Mouse (Mus musculus) G1E (cell line): Measurements from ENCODE around the gene Inpp5a. TPM values are rescaled to one million over a fixed set of nuclear protein-coding genes. Genes with fewer than 3 reads are reported as not detected.

Source experiments
- ATAC-seq: 2 replicates; pipeline ENCODE4 v1.8.0; 2016; ENCODE audit warnings: mild to moderate bottlenecking; ENCODE audit not compliant: insufficient number of reproducible peaks, poor library complexity, low FRiP score, severe bottlenecking; ENCODE audit errors: extremely low read depth
- DNase-seq: peaks from one replicate; pipeline ENCODE4 v3.0.0; 2012; ENCODE audit warnings: low spot score
- H3K27me3 ChIP-seq: 2 replicates; pipeline ENCODE4 v1.6.1; 2012; ENCODE audit warnings: mild to moderate bottlenecking, low read length, inconsistent platforms; ENCODE audit not compliant: insufficient read depth
- H3K36me3 ChIP-seq: replicated peaks from 2 replicates; pipeline ENCODE3; 2012; ENCODE audit warnings: mild to moderate bottlenecking, inconsistent platforms
- H3K4me1 ChIP-seq: 2 replicates; pipeline ENCODE4 v1.6.1; 2012; ENCODE audit warnings: low read depth, low read length, inconsistent platforms, mixed read lengths; ENCODE audit not compliant: insufficient read depth
- H3K4me3 ChIP-seq: 2 replicates; pipeline ENCODE4 v1.5.1; 2012; ENCODE audit warnings: low read depth, mild to moderate bottlenecking, inconsistent platforms, low read length, moderate library complexity, mixed read lengths
- H3K9me3 ChIP-seq: replicated peaks from 2 replicates; pipeline ENCODE4 v1.6.1; 2012; ENCODE audit warnings: inconsistent platforms
- CTCF ChIP-seq: IDR thresholded peaks from 2 replicates; pipeline ENCODE4 v1.5.1; 2012; ENCODE audit warnings: low read depth, low read length, inconsistent platforms, mixed read lengths
- GATA1 ChIP-seq: IDR thresholded peaks from 2 replicates; pipeline ENCODE4 v1.6.1; 2012; ENCODE audit warnings: borderline replicate concordance, low read length, inconsistent platforms, mixed read lengths
- GATA2 ChIP-seq: IDR thresholded peaks from 2 replicates; pipeline ENCODE4 v1.6.1; 2012; ENCODE audit warnings: low read depth, low read length, inconsistent platforms, borderline replicate concordance
- POLR2AphosphoS5 ChIP-seq: IDR thresholded peaks from 2 replicates; pipeline ENCODE4 v1.6.1; 2012; ENCODE audit warnings: low read depth, low read length, inconsistent platforms; ENCODE audit not compliant: insufficient replicate concordance
- TAL1 ChIP-seq: conservative IDR thresholded peaks from 2 replicates; pipeline ENCODE4 v1.6.1; 2012; ENCODE audit warnings: low read depth, low read length, inconsistent platforms, mixed read lengths
- polyA plus RNA-seq: library from polyadenylated mRNA; stranded (reverse); fragments of >175 nt; gene quantifications from 2 replicates; pipeline ENCODE4 v1.2.3, GENCODE M21; 2012
- total RNA-seq, 2 experiments: library from RNA; stranded (forward) in 1 of 2; stranded (reverse) in 1 of 2; fragments of 200-1000 nt in 1 of 2; fragments of >200 nt in 1 of 2; fragmentation: Nextera tagmentation in 1 of 2; gene quantifications; 2 replicates each; pipeline ENCODE4 v1.2.3; 2014 to 2017

Inpp5a gene
- total and polyA plus RNA-seq, 3 experiments: 1.2 to 5.6 (median 2.5) TPM

DNA sequence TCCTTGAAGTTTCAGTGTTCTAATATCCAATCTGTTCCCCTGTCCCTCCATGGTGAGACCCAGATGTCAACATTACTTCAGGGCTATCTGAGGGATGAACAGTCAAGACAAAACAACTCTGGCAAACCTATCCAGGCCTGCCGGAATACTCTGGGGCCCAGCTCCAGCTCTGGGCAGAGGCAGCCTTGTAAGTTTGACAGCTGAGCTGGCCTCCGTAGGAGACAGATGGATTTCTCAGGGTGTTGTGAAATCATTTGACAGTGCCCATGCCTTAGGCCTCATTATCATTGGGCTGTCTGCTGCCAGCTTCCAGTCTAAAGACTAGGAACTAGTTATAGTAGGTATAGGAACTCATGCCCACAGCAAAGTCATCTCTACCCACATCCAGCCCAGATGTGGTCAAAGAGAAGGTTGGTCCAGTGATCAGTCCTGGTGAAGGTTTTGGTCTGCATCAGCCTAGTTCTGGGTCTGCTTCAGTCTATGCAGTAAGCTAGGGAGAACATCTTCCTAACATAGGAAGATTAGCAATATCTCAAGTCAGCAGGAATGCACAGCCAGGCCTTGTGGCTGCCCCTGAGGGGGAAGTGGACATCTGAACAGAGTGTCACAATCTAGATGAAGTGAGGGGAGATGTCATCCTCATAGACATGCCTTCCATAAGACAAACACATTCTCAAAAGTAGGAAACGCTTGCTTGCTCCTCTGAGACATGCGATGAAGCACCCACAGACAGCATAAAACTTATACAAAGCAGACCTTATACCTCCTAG is 34.4 kb upstream of the Inpp5a start:
- Histone ChIP-seq H3K27me3 (no peaks in the 10 kb centered on the region), H3K4me1 (no peaks in the 10 kb centered on the region), H3K4me3 (no peak overlapping the region), H3K36me3 (no peaks in the 10 kb centered on the region), H3K9me3 (peaks cover 24% of the 10 kb centered on the region)
- TF ChIP-seq GATA1 (no peak), POLR2AphosphoS5 (no peak), TAL1 (no peak), CTCF (no peak), GATA2 (no peak)
- no peak for DNase-seq
- ATAC-seq: no peak

- TF ChIP-seq CTCF: no peak
- no peak for TF ChIP-seq TAL1
- TF ChIP-seq GATA1: no peak
- no peak for TF ChIP-seq GATA2
- no peak for TF ChIP-seq POLR2AphosphoS5
- Histone ChIP-seq H3K36me3 (no peaks in the 10 kb centered on the region), H3K9me3 (peaks cover 14% of the 10 kb centered on the region), H3K4me3 (no peak overlapping the region), H3K27me3 (no peaks in the 10 kb centered on the region), H3K4me1 (no peaks in the 10 kb centered on the region)
- ATAC-seq (no peak), DNase-seq (no peak)
Observed at GRCm38 (mm10) chr7:139357043-139357442, 31.9 kb upstream of the Inpp5a start.

DNA sequence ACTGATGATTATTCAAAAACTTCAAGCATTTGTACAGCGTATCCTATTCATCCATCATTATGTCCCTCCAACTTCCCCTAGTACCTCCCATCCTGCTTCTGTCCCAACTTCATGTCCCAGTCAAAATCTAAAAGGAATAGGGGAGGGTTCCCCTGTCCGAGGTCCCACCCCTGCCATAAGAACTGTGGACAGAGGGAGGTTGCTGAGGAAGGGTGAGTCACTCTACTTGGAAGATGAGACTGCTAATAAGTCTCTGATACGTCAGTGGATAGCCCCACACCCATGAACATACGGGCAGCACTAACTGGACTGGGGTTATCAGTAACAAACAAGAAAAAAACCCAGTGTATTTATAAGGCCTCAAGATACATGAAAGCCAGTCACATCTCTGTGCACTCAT is 29.0 kb upstream of the Inpp5a start:
- ATAC-seq (no peak), DNase-seq (no peak)
- no peaks in the 10 kb centered on the region for H3K36me3 ChIP-seq
- peaks cover 5% of the 10 kb centered on the region; the same call in 1 of the 2 replicates for H3K27me3 ChIP-seq
- peaks cover 32% of the 10 kb centered on the region for H3K9me3 ChIP-seq
- TF ChIP-seq TAL1: no peak
- H3K4me1 ChIP-seq: no peaks in the 10 kb centered on the region
- H3K4me3 ChIP-seq: no peak overlapping the region

GRCm38 (mm10) chr7:139360890-139361559 is 27.9 kb upstream of the Inpp5a start:
- peaks cover 5% of the 10 kb centered on the region; the same call in 1 of the 2 replicates for H3K27me3 ChIP-seq
- ATAC-seq (no peak), DNase-seq (no peak)
- H3K4me3 ChIP-seq: no peak overlapping the region
- peaks cover 31% of the 10 kb centered on the region for H3K9me3 ChIP-seq
- no peaks in the 10 kb centered on the region for H3K36me3 ChIP-seq
- TF ChIP-seq POLR2AphosphoS5 (no peak), GATA1 (no peak), TAL1 (no peak), GATA2 (no peak), CTCF (no peak)
- H3K4me1 ChIP-seq: no peaks in the 10 kb centered on the region

DNA sequence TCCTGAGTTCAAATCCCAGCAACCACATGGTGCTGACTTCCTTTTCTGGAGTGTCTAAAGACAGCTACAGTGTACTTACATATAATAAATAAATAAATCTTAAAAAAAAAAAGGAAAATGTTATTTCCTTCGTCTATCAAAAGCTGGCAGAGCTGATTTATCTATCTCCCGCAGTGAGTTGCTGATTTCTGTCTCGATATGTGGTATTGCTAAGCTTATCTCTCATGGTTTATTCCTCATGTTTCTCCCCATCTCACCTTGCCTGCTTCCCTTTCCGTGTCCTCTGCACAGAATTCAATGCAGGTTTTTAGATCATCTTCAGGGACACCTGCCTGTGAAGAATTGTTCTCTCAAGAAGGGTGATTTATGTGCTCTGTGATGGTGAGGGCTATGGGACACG is 27.1 kb upstream of the Inpp5a start:
- H3K4me1 ChIP-seq: no peaks in the 10 kb centered on the region

DNA sequence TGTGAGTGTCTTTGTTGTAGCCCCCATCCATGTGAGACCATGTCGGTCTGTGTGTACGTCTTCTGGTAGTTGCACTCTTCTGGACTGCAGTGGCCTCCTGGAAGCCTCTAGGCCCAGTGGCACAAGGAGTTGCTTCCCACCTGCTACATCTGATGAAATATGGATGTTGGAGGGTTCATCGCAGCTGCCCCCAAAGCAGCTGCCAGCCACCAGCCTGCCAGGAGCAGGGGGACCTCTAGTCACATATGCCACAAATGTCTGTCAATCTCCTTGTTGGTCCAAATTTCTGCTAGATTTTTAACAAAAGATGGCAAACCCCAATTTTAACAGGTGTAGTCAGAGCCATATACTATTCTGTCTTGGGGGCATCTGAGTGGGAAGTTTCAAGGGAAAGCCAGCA is 26.4 kb upstream of the Inpp5a start:
- no peak for ATAC-seq
- Histone ChIP-seq H3K36me3 (no peaks in the 10 kb centered on the region), H3K4me1 (no peaks in the 10 kb centered on the region), H3K27me3 (peaks cover 5% of the 10 kb centered on the region; the same call in 1 of the 2 replicates), H3K9me3 (peaks cover 37% of the 10 kb centered on the region), H3K4me3 (no peak overlapping the region)
- no peak for DNase-seq
- TF ChIP-seq CTCF (no peak), POLR2AphosphoS5 (no peak)

More for the DNA sequence above, 27.1 kb upstream of the Inpp5a start:
- Histone ChIP-seq H3K27me3 (peaks cover 5% of the 10 kb centered on the region; the same call in 1 of the 2 replicates), H3K9me3 (peaks cover 32% of the 10 kb centered on the region), H3K4me3 (no peak overlapping the region), H3K36me3 (no peaks in the 10 kb centered on the region)
- TF ChIP-seq POLR2AphosphoS5 (no peak), GATA1 (no peak), TAL1 (no peak), CTCF (no peak), GATA2 (no peak)
- no peak for ATAC-seq
- no peak for DNase-seq
